Mouse (Mus musculus) naive thymus-derived CD4-positive, alpha-beta T cell, adult 2 months (primary cell): Measurements from ENCODE around the gene Osbpl2.
A peak's percentile ranks its signal among the peaks of the same experiment; 100 is the strongest.

Experiments used
- DNase-seq: peaks from one replicate; pipeline ENCODE4 v3.0.0-alpha.2; 2011; ENCODE audit warnings: low read depth

Osbpl2 gene

DNA sequence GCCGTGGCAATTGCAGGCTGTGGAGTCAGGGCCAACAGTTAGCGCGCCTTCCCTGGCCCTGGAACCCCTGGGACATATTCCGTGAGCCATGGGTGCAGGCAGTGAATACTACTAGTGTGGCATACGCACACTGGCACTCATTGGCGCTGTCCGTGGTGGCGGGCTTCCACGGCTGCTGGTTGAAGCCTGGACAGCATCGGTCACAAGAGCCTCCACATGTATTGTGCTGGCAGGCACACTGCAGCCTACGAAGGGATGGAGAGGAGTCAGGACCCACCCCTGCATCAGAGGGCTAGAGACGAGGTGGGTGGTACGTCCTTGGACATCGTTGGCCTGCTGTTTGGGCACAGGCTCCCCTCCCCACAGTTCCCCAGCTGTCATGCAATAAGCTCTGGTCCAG, 83.2 kb downstream of the Osbpl2 start:
- DNase-seq, result no peak

DNA sequence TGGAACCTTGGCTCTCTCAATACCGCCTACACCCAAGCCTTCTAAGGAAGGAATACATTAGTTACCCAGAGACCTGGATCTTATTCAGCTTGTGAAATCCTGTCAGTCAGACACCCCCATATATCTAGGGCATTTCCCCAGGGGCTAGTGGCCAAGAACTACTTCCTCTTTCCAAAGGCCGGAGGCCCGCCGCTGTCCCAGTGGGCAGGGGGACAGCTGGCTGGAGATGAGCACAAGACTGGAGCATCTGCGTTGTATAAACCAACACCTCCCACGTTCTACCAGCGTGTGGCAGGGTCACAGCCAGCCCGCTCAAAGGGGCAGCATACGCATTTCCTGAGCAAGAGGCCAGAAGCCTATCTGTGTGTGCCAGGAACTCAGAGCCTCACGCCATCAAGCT, 83.7 kb downstream of the Osbpl2 start:
- no peak for DNase-seq

DNA sequence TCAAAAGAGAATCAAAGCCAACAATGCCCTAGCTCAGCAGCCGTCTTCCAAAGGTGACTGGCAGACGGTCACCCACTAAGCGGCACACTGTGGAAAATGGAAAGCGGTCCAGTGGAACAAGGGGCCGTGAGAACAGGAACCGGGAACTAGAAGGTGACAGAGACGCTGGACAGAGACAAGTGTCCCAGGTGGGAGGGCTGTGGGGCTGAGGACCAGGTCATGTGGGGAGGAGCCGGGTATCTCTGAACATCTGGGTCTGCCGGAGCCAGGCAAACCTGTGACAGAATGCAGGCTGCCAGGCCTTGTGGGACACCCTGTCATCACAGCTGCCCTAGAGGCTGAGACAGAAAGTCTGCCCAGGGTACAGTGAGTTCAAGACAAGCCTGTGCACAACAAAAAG, 85.4 kb downstream of the Osbpl2 start:
- DNase-seq, result no peak

DNA sequence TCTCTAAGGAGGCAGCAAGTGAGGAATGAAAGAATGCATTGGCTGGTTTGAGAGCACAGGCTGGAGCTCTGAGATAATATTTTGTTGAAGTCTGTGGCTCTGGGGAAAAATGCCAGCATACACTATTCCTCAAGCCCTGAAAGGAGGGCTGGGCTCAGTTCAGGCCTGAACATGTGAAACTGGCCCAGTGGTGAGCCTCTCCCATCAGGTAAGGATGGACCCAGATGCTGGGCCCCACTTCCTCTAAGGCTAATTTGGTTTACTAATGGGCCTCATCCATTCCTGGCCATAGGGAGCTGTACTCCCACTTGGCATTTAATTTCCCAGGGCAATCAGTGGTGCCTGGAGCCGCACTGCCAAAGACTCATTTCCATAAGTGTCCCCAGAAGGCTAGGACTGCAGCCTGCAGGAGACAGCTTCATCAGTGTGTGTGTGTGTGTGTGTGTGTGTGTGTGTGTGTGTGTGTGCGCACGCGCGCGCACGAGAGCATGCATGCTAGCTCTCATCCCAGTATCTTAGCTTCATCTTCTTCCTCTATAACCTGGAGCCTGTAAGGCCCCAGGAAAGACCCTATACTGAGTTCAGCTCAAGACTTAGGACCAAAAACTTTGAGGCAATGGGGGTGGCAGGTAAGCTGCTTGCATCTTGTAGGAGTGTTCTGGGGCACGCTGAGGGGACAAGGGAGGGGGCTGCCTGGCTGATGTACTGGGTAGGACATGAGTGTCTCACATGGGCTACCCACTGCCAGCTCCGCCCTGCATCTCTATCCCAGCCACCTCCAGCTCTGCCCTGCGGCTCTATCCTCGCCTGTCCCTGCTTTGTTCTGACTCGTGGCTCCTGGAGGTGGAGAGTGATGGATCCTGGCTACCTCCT, 86.2 kb downstream of the Osbpl2 start:
- DNase-seq, result no peak

DNA sequence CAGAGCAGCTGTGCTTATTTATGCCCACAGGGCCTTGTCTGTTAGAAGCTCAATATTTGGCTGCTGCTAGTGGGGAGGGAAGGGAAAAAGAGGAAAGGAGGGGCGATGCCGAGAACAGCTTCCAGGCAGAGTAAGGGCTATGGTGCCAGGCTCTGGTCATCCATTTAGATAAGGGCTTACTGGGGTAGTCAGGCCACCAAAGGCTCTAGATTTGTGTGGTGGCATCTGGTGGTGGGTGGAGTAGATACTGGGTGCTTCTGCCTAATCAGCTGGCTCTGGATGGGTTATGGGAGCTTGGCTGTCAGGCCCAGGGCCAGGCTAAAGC, 86.8 kb downstream of the Osbpl2 start:
- DNase-seq, result no peak

DNA sequence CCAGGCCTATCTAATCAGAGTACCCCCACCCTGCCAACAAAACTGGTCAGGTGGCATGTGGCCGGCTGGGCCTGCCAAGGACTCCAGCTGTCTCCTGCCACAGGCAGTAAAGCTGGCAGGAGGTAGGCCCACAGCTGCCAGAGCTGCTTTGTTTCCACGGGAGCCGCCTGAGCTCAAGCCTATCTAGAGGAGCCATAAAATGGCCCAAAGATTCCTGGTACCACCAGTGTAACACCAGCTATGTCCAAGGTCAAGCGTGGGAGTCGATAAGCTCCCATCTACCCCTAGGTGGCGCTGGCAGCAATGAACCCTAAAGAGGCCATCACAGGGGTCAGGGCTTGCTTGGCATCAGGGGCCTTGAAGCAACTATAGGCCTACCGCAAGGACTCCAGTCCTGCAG, 88.7 kb downstream of the Osbpl2 start:
- DNase-seq, result peak; percentile 29

DNA sequence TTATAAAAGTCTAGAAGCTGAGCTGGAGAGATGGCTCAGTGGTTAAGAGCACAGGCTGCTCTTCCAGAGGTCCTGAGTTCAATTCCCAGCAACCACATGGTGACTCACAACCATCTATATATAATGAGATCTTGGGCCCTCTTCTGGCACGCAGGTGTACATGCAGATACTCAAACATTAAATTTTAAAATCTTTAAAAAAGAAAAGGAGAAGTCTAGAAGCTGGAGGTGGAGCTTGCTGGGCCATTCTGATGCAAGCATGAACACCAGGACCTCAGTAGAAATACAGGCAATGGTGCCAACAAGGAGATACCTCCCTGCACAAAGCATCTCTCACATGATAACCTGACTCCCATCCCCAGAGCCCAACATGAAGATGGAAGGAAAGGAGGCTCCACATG, 89.9 kb downstream of the Osbpl2 start:
- DNase-seq, result no peak

DNA sequence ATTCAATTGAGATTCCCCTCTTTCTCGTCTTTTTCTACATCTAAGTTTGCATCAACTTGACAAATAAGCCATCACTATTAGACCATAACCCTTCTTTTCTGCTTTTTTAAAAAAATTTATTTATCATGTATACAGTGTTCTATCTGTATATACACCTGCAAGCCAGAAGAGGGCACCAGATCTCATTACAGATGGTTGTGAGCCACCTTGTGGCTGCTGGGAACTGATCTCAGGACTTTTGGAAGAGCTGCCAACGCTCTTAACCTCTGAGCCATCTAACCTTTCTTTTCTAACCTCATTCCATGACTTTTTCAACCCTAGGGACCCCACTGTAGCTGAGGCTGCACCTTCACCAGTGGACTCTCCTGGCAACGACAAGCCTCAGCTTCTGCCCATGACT, 93.1 kb downstream of the Osbpl2 start:
- no peak for DNase-seq
